Mouse (Mus musculus) megakaryocyte, embryonic 14.5 days (primary cell): ENCODE measurements around the gene Ss18l2.

Experiments used
- FLI1 ChIP-seq: IDR thresholded peaks from 2 replicates; pipeline ENCODE4 v1.6.1; 2012; ENCODE audit warnings: low read length, inconsistent platforms, mixed read lengths
- GATA1 ChIP-seq: IDR thresholded peaks from 3 replicates; pipeline ENCODE4 v1.6.1; 2012; ENCODE audit warnings: mixed read lengths, low read length, inconsistent platforms, borderline replicate concordance

- TF ChIP-seq FLI1 (no peak), GATA1 (no peak)
These were observed 2.3 kb upstream of the Ss18l2 start for GRCm38 (mm10) chr9:121707801-121708200.
